Mouse (Mus musculus) testis, adult 2 months (tissue): ENCODE data around the gene Gna13. TPM values are rescaled to one million over a fixed set of nuclear protein-coding genes. Genes with fewer than 3 reads are reported as not detected.

Source experiments
- H3K27ac ChIP-seq: fragments of 200-500 bp; 2 replicates; pipeline ENCODE4 v1.5.1; 2012; ENCODE audit warnings: low read depth, low read length; ENCODE audit not compliant: control insufficient read depth, insufficient read depth
- H3K27me3 ChIP-seq: fragments of 200-500 bp; 2 replicates; pipeline ENCODE4 v1.6.1; 2012; ENCODE audit warnings: mild to moderate bottlenecking, low read length, moderate library complexity; ENCODE audit not compliant: control insufficient read depth, insufficient read depth
- H3K36me3 ChIP-seq: fragments of 200-500 bp; 2 replicates; pipeline ENCODE4 v1.6.1; 2012; ENCODE audit warnings: mild to moderate bottlenecking, low read length; ENCODE audit not compliant: control insufficient read depth, insufficient read depth
- H3K4me1 ChIP-seq: fragments of 200-500 bp; 2 replicates; pipeline ENCODE4 v1.6.1; 2012; ENCODE audit warnings: low read length; ENCODE audit not compliant: control insufficient read depth, insufficient read depth
- H3K4me3 ChIP-seq: fragments of 200-500 bp; 2 replicates; pipeline ENCODE4 v1.5.1; 2012; ENCODE audit warnings: low read depth, mild to moderate bottlenecking, low read length, moderate library complexity, mixed read lengths; ENCODE audit not compliant: control insufficient read depth
- CTCF ChIP-seq: fragments of 200-500 bp; IDR thresholded peaks from 2 replicates; pipeline ENCODE4 v1.5.1; 2012; ENCODE audit warnings: low read depth, mild to moderate bottlenecking, inconsistent platforms, low read length, moderate library complexity; ENCODE audit not compliant: control insufficient read depth, insufficient read depth, insufficient replicate concordance
- POLR2A ChIP-seq: fragments of 200-500 bp; IDR thresholded peaks from 2 replicates; pipeline ENCODE4 v1.6.1; 2012; ENCODE audit warnings: low read depth, mild to moderate bottlenecking, inconsistent platforms, low read length, moderate library complexity; ENCODE audit not compliant: control insufficient read depth
- polyA plus RNA-seq: library from polyadenylated mRNA; depleted of rRNA; stranded (reverse); fragments of >200 nt; gene quantifications from 2 replicates; pipeline ENCODE4 v1.2.3, GENCODE M21; 2012

The Gna13 gene
- polyA plus RNA-seq, 1 experiment = 30.3 TPM

- Histone ChIP-seq H3K27me3 (no peaks in the 10 kb centered on the region), H3K4me3 (no peak overlapping the region), H3K4me1 (peaks cover 16% of the 10 kb centered on the region), H3K27ac (no peak overlapping the region), H3K36me3 (no peaks in the 10 kb centered on the region)
- TF ChIP-seq CTCF = no peak
- no peak for TF ChIP-seq POLR2A
Measured at GRCm38 (mm10) chr11:109358549-109358948, 4.1 kb upstream of the Gna13 start.

GRCm38 (mm10) chr11:109359043-109359752 is 3.4 kb upstream of the Gna13 start:
- TF ChIP-seq CTCF = no peak
- TF ChIP-seq POLR2A = no peak
- no peak overlapping the region for H3K27ac ChIP-seq

GRCm38 (mm10) chr11:109360102-109360501 is 2.5 kb upstream of the Gna13 start:
- no peak overlapping the region for H3K27ac ChIP-seq
- H3K36me3 ChIP-seq = no peaks in the 10 kb centered on the region
- TF ChIP-seq CTCF (no peak), POLR2A (no peak)
- no peaks in the 10 kb centered on the region for H3K27me3 ChIP-seq
- no peak overlapping the region for H3K4me3 ChIP-seq
- peaks cover 11% of the 10 kb centered on the region for H3K4me1 ChIP-seq

More at GRCm38 (mm10) chr11:109359043-109359752, 3.4 kb upstream of the Gna13 start:
- Histone ChIP-seq H3K36me3 (no peaks in the 10 kb centered on the region), H3K4me3 (no peak overlapping the region), H3K4me1 (peaks cover 13% of the 10 kb centered on the region), H3K27me3 (no peaks in the 10 kb centered on the region)

- TF ChIP-seq CTCF (no peak), POLR2A (no peak)
- no peak overlapping the region for H3K4me3 ChIP-seq
- no peaks in the 10 kb centered on the region for H3K36me3 ChIP-seq
- H3K27ac ChIP-seq = no peak overlapping the region
- H3K4me1 ChIP-seq = peaks cover 11% of the 10 kb centered on the region
- H3K27me3 ChIP-seq = no peaks in the 10 kb centered on the region
Measured at GRCm38 (mm10) chr11:109360581-109361040, 2.0 kb upstream of the Gna13 start.

- TF ChIP-seq POLR2A (no peak), CTCF (no peak)
- Histone ChIP-seq H3K36me3 (no peaks in the 10 kb centered on the region), H3K4me1 (peaks cover 11% of the 10 kb centered on the region), H3K27me3 (no peaks in the 10 kb centered on the region), H3K4me3 (no peak overlapping the region), H3K27ac (no peak overlapping the region)
Measured at GRCm38 (mm10) chr11:109361241-109361630, 1.4 kb upstream of the Gna13 start.

- Histone ChIP-seq H3K4me1 (peaks cover 11% of the 10 kb centered on the region), H3K27me3 (no peaks in the 10 kb centered on the region), H3K27ac (peak overlapping the region; percentile 63), H3K4me3 (peak overlapping the region; percentile 85), H3K36me3 (no peaks in the 10 kb centered on the region)
- TF ChIP-seq CTCF (no peak), POLR2A (0 out of 2 replicates have a peak, but pooled peaks have one; percentile 7)
Measured at GRCm38 (mm10) chr11:109361631-109362462, 784 bp upstream of the Gna13 start.

- H3K4me1 ChIP-seq = peaks cover 11% of the 10 kb centered on the region
- peak overlapping the region; percentile 95 for H3K27ac ChIP-seq
- H3K36me3 ChIP-seq = no peaks in the 10 kb centered on the region
- no peaks in the 10 kb centered on the region for H3K27me3 ChIP-seq
- TF ChIP-seq CTCF (no peak), POLR2A (no peak)
- peak overlapping the region; percentile 96 for H3K4me3 ChIP-seq
Measured at GRCm38 (mm10) chr11:109363191-109364133, 831 bp downstream of the Gna13 start.
